Mouse (Mus musculus) layer of hippocampus, postnatal 10 days (tissue): ENCODE data around the gene Osbpl8. TPM values are rescaled to one million over a fixed set of nuclear protein-coding genes. Genes with fewer than 3 reads are reported as not detected.

ENCODE experiments used
- DNase-seq, 2 experiments: peaks; one replicate each; pipeline ENCODE4 v3.0.0; 2021; ENCODE audit warnings: low spot score in 2 of 2
- total RNA-seq, 2 experiments: library from RNA; stranded (reverse); gene quantifications; 2 replicates each; pipeline ENCODE4 v1.2.3; 2021

The Osbpl8 gene
- total RNA-seq, 2 experiments from 2014 or later, result 59.7 to 62.5 TPM

DNA sequence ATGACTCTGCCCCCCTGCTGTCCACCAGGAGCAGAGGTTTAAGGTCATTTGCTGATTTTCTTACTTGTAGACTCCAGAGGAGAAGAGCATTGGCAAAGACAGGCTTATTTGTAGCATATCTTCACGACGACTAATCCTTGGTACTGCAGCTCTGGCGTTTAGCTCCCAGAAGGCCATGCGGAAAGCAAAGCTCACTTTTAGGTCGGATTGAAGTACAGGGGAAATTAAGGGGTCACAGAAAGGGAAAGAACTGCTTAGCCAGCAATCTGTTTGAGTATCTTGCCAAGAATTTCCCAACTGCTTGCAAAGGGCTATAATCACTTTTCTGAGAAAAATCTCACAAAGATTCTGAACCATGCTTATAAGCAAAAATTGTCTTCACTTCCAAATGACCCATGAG, 14.8 kb upstream of the Osbpl8 start:
- DNase-seq, result no peak

DNA sequence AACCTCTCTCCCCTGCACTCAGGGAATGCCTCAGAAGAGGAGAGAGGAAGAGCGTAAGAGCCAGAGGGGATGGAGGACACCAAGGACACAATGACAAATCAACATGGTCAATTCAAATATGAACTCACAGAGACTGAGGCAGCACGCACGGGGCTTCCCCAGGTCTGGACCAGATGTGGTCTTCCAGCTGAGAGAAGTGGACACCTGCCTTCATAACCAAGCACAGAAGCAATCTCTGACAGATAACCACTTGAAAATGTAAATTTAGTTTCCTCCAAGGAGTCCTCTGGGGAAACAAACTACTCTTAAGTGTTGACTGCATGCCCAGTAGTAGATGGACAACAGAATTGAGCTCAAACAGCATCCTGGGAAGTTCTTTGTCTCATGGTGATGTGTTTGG, 9.5 kb upstream of the Osbpl8 start:
- DNase-seq, result no peak

DNA sequence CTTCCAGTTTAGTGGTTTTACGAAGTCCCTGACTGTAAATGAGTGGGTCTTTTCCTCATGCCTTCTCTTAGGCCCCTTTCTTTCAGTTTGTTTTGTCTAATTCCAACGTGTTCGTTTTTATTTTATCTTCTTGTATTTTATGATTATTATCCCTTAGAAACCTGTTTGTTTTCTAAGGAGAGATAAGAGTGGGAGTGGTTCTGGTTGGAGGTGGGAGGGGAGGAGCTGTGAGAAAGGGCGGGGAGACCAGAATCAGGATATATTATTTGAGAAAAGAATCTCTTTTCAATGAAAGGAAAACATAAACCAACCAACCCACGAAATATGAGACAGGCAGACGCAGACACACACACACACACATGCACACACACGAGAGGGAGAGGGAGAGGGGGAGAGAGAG, 9.0 kb upstream of the Osbpl8 start:
- DNase-seq, result no peak

DNA sequence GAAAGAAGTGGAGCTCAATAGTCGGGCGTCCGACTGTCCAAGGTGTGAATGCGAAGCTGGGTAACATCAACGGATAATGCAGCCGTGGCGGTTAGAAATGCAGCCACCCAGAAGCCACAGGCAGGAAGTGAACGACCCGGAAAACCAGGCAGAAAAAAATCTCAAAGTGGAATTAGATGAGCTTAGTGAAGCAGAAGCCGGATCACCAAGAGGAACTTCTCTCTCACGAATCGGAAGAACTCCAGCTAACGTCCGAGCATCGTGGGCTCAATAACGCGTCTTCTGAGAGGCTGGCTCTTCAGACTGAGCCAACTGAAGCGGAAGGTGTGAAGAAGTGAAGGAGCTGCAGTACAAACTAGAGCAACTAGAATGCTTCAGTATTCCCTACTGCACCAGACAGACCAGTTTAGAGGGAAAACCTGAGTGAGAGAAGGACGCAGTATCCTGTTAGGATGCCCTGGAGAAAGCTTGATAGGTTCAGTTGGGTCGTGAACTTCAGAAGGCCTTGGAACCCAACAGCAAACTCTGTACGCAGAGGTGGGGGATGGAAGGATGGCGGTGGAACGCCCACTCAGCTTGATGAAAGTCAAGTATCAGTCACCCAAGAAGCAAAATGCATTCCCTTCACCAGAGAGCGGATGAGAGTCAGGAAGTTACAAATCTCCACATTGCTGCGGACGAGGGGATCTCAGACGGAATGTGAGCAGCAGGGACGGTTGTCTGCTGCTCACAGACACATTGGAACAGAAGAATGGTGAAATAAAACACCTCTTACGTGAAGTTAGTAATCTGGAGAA, 8.0 kb upstream of the Osbpl8 start:
- no peak for DNase-seq

DNA sequence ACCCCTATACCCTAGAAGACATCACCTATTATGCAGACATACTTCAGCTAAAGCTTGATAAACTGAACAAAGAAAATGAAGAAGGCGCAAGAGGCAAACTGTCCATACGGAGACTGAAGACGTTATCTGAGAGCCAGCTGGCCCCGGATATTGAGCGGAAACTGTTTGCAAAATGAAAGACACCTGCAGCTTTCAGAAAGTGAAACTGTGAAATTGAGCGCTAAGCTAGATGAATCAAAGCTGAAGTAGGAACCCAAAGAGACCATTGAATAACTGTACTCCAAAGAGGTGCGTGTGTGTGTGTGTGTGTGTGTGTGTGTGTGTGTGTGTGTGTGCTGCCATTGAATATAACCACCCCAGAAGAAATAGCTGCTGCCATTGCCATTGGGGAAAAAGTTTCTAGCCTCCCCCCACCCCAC, 7.3 kb upstream of the Osbpl8 start:
- no peak for DNase-seq

DNA sequence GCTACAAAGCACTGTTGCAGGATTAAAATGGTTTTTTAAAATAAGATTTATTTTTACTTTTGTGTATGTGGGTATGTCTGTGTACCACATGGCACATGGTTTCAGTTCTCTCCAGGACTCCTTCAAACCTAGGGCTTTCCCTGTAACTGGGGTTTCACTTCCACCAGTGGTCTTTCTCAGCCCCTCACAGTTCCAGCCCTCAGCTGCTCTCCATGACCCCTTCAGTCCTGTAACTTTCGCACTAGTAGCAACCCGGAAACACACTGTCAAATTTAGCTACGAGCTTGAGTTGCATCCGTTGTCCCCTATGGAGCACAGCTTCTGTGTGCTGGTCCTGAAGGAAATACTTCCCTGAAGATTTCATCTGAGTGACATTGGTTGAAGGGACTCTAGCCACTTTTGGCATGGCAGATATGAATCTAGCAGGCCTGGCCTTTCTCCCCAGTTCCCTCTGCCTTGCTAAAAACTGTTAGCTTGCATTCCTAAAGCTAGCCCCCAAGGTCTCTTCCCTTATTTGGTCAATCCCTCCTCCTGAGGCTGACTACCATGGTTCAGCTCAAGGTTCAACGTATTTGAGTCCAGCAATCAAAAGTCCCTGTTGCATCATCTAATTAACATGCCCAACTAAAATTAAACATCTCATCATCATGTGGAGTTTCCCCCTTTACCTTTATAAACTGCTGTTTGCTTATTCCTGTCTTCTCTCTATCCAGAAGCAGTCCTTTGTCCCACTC, 4.6 kb upstream of the Osbpl8 start:
- DNase-seq, result no peak

DNA sequence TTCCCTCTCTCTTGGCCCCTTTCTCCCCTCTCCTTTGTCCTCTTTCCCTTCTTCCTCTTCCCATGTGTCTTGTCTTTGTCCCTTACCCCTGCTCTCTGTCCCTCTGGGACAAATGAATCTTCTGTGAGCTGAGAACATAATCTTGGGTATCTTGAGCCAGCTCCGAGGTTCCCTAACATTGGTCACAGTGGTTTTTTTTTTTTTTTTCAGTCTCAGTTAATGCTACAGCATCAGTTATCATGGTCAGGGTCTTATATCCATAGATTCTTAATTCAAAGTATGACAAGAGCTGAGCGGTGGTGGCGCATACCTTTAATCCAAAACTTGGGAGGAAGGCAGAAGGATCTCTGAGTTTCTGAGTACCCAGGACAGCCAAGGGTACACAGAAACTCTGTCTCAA, 4.0 kb upstream of the Osbpl8 start:
- no peak for DNase-seq

DNA sequence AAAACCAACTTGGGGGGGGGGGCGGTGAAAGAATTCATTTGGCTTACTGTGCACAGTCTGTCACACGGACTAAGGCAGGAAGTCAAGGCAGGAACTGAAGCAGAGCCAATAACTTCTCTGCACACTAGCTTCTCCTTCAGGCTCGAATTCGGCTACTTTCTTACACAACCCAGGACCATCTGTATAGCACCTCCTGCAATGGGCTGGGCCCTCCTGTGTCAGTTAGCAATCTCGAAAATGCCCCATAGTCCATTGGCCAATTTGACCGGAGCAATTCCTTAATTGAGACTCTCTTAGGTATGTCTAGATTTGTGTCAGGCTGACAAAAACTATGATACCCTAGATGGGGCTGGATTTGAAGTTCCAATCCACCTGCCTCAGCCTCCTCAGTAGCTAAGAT, 3.2 kb upstream of the Osbpl8 start:
- no peak for DNase-seq

DNA sequence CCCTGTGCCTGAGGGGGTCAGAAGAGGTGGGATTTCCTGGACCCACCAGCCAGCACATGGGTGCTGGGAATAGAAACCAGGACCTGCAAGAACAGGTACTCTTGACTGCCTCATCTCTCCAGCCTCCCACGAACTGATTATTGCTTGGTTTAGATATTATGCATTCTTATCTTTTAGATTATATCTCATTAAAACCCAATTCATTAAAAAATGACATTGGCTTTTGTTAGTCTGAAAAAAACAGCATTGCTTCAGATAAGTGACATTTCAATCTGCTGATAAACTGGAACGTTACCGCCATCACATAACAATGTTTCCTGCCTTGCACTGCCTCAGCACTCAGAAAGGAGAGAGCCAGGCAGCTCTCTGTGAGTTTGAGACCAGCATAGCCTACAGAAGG, 1.5 kb upstream of the Osbpl8 start:
- DNase-seq, result no peak

DNA sequence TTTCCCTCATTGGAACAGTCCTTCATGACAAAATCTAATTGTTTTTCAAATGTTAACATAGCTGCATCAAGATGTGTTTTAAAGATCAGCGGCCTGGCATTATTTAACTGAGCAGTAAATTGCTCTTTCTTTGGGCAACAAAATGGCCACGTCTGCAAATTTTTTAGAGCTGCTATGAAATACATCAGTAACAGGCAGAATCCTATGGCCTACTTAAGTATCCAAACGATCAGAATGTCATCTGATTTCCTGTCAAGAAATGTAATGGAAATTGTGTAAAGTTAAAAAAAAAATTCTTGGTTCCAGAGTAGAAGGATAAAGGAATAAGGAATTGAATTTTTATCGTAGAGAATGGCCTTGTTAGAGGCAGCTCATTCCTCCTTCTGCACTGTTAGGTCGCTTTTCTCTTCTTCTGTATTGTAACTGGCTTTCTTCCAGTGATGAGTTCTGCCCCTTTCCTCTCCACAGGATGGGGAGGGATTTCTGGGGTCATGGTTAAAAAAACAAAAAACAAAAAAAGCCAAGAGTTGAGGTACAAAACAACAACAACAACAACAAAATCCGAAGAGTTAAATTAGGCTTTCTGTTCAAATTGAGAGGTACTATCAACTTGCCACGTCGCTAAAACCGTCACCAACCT, 831 bp upstream of the Osbpl8 start:
- no peak for DNase-seq

DNA sequence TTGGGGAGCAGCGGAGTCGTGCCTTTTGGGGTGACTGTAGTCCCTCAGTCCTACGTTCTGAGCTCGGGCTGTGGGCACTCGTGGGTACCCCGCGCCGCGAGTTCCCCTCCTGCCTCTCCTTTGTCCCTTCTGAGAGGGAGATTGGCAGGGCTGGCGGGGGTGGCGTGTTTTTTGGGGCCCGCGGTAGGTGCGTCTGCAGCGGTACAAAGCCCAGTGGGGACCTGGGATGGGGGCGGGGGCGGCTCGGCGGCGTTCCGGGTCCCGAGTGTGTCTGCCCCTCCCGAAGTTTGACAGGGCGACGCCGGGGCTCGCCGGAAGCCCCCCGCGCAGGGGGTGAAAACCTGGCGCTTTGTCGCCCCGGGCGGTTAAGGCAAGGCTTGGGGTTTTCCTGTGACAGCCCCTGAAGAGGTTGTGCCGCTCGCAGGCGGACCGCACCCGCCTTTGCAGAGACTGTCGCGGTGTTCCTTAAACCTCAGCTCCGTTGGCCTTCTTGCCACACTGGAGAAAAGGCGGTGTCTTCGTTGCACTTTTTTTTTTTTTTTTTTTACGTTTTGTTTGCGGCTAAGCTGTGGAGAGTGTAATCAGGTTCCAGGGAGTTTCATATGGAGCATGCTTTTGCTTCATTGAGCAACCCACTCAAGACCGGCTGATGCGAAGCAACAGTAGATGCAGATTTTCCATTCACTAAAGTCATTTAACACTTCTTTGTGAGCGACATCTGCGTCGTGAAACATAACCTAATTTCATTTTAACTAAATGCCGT, 848 bp downstream of the Osbpl8 start:
- DNase-seq, result peak; percentile 55 to 66

DNA sequence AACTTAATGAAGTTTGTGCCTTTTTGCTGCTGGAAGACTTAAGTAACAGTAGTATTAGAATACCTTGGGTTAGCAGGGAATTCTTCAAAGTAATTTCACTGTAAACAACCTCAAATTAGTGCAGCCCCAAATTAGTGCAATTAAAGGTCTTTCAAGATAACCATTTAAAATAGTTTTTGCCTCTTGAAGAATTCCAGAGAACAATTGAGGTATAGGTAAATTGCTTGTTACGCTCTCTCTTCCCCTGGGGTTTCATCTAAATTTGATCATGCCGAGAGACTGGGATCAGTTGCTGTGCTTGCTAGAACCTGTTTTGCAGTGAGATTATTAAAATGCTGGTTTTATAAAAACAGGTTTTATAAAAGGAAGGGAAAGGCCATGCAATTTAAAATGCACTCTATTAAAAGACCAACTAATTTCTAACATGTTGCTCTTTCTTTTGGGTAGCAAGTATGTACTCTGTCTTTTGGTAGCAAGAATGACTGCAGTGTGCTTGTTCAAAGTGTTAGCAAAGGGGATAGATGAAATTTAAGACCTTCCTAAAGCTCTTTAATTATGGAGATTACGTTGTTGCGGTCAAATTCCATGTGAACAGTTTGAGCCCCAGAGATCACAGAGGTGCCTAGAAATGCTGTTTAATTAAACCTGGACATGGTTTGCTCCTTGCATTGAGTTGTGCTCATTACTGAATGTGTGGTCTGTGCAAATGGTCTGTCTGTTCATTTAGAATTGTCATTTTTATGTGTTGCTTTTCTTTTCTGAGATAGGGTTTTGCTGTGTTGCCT, 1.7 kb downstream of the Osbpl8 start:
- no peak for DNase-seq

DNA sequence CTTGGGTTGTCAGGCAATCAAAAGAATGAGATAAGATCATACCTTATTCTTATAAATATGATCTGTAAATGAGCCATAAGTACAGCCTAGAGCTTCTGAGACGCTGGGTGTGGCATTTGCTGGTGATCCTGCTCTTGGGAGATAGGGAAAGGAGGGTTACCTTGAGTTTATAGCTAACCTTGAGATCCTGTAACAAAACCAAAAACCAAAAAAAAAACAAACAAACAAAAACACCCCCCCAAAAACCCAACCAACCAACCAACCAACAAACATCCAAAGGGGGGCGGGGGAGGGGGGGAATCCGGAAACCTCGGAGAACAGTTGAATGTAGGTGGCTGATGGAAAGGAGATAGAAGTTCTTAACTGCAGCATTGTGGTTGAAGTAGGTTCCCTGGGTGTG, 2.9 kb downstream of the Osbpl8 start:
- DNase-seq, result no peak

DNA sequence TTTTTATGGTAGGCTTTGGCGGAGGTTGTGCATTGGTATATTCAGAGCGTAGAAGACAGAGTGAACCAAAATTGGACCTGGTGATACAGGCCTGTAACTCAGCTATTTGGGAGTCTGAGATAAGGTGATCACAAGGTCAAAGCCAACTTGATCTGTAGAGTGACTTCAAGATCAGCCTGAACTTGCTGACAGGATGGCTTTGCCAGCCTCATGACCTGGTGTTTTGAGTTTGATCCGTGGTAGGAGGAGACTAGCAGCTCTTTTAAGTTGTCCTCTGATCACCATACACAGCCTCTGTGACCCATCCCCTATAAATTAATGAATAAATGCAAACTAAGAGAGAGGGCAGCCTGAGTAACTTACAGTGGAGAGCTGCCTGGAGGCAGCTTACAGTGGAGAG, 3.8 kb downstream of the Osbpl8 start:
- no peak for DNase-seq

DNA sequence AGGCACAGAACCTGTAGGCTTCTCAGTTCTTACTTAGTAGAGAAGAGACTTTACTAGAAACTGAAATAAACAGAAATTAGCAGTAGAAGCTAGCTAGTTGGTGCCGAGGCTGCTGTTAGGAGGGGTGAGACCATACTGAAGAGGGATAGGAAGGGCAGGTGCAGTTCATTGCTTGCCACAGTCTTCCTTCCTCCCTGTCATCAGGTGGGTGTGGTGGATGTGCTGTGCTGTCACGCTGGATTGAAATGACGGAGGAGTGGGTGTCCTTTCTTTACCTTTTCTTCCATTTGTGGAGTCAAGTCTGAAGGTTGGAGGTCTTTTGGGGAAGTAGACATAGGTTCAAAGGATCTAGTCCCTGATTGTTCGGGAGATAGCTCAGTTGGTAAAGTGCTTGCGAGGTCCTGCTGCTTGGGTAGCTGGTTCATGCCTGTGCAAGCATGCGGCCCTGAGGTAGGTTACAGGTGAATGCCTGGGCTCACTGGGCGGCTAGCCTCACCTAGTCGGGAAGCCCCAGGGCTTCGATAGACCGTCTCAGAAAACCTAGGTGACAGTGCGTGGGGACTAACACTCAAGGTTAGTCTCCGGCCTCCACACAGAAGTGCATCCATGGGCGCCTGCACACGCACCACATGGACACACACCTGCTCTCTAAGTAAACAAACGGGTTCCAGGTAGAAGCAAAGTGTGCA, 6.8 kb downstream of the Osbpl8 start:
- no peak for DNase-seq

DNA sequence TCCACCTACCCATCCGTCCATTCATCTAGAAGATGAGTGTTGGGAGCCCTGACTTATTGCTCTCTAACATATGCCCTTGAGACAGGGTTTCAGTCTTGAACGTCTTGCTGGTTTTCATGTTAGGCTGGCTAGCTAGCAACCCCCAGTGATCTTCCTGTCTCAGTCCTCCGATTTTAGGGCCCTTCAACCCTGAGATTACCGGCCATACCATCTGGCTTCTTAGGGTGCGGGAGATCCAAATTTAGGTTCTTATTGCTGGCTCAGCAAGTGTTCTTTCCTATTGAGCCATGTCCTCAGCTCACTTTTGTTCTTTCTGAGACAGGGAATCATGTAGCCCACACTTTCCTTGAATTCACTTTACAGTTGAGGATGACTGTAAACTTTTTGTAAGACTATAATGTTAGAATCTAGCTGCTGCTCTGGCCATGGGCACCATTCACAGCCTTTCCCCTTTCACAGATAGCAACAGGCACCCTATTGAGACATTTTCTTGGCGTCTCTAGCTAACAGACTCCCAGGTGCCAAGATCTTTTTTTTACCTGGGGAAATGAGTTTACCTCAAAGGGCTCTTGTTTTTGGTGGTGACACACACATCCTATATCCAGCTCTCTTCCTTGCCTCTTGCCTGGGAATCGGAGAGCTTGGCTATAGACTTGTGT, 9.2 kb downstream of the Osbpl8 start:
- no peak for DNase-seq

DNA sequence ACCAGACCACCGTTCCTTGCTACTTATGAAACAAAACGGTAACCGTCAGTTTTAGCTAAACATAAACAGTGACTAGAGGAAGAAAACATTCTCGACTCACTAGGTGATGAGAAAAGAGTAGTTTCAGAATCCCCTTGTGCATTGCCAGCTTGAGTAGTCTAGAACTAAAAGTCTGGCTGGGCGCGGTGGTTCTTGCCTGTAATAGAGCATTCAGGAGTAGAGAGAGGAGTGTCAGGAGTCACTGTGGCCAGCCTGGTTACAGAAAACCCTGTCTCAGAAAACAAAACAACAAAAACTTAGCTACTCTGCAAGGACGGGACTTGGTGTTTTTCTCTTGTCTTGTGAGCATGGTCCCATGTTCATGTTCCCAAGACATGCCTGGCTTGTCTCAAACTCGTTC, 12.8 kb downstream of the Osbpl8 start:
- DNase-seq, result no peak

DNA sequence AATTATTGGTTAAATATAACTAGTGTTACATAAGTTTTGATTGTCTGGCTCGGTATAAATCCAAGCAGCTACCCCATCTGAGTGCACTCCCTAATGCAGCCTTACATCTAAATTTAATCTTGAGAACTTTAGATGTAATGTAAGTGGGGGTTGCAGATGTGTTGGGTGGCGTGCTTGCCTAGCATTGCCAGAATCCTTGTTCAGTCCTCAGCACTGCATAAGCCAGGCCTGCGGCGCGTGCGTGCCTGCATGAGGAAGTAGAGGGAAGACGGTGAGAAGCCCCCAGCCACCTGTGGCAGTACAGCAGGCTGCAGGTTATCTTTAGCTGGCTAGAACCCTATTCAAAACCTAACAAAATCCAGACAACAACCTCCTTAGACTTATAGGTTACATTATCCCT, 13.5 kb downstream of the Osbpl8 start:
- DNase-seq, result no peak

DNA sequence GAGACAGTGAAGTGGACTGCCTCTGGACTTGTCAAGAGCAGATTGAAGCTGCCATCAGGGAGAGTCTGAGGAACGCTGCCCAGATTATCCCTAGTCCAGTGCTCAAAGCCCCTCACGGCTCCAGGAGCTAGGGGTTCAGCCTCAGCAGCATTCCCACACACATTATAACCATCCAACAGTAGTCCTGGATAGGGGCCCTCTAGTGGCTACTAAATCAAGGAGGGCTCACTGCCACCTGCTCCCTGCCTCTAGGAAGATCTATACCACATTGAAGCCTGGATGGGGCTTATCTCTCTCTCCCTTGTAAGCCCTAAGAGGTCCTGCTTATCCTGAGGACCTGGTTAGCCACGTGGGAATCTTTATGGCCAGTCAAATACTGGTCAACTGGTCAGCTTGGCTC, 16.1 kb downstream of the Osbpl8 start:
- no peak for DNase-seq
